Mouse (Mus musculus) adrenal gland, adult 18-20 months (tissue): ENCODE results near the gene Nprl2. TPM values are rescaled to one million over a fixed set of nuclear protein-coding genes. Genes with fewer than 3 reads are reported as not detected.

Experiments used
- DNase-seq, 2 experiments: peaks; one replicate each; pipeline ENCODE4 v3.0.0; 2021 to 2022; ENCODE audit warnings: low spot score in 2 of 2
- total RNA-seq, 2 experiments: library from RNA; stranded (reverse); gene quantifications; 1 replicate in 1 of 2; 2 replicates in 1 of 2; pipeline ENCODE4 v1.2.3; 2021

The Nprl2 gene
- total RNA-seq, 2 experiments from 2014 or later, result 25.8 to 30.9 TPM

DNA sequence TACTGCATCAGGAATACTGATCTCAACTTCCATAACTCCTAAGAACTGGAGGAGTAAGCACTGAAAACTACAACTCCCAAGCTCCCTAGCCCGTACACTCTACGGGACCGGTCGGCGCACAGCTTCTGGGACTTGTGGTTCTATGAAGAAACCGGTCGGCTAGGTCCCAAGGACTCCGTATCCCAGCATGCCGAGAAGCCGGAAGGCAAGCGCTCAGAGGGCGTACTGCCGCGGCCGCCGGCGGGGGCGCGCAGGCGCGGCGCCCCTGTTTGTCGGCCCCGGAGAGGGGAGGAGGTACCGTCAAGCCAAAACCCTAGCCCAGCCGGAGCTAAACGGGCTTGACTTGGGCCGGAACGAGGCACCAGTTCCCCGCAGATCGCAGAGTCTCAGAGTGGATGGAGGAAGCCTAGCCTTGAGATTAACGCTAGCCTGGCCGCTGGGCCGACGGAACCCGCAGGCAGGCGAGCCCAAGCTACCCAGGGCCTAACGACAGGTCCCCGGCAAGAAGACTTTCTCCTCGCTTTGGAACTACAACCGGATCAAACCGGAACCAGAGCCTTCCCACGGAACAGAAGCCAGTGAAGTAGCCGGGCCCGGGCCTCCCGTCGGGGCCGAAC, 8.1 kb upstream of the Nprl2 start, which contains the start of gene Tmem115:
Tmem115 (plus strand) TSS at position 155 of the 617 bp plus-strand sequence.
- DNase-seq, result peak; percentile 78 to 80

DNA sequence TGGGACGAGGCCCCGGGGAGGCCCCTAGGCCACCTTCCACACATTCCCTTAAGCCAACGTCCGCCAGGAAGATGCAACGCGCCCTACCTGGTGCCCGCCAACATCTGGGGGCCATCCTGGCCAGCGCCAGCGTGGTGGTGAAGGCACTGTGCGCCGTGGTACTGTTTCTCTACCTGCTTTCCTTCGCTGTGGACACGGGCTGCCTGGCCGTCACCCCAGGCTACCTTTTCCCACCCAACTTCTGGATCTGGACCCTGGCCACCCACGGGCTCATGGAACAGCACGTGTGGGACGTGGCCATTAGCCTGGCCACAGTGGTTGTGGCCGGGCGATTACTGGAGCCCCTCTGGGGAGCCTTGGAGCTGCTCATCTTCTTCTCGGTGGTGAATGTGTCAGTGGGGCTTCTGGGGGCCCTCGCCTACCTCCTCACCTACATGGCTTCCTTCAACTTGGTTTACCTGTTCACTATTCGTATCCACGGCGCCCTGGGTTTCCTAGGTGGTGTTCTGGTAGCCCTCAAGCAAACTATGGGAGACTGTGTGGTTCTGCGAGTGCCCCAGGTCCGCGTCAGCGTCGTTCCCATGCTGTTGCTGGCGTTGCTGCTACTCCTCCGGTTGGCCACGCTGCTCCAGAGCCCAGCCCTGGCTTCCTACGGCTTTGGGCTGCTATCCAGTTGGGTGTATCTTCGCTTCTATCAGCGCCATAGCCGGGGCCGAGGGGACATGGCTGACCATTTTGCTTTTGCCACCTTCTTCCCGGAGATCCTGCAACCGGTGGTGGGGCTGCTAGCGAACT, 7.4 kb upstream of the Nprl2 start:
- peak in 1 of 2 experiments; percentile 28 for DNase-seq

DNA sequence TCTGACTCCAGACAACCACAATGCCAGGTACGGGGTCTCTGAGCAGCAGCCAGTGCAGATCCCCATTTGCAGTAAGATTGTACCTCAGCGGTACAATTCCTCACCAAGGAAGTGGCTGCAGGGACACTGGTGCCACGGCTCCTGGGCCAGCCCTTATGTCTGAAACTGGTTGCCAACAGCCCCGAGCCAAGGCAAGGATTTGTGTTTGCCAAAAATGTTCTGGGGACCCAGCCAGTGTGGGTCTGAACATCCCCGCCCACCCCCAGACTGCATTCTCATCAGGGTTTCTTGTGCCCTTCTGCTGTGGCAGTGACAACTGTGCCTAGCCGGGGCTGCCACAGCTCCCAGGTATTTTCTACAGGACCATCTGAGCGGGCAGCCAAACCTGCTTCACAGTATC, 3.8 kb upstream of the Nprl2 start:
- no peak for DNase-seq

DNA sequence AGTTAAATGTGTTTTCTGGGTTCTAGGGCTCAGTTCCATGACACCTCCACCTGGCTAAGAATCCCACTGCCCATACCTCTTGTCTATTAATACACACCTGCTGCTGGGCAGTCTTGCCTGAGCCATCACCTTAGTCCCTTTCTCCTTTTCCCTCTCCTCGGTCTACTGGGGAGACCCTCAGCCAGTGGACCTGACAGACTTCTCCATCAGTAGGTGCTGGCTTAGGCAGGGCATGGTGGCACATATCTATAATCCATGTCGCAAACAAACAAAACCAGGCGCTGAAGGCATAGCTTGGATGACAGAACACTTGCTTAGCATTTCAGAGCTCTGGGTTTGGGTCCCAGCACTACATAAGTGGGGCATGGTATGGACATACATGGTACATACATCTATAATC, 3.3 kb upstream of the Nprl2 start:
- DNase-seq, result no peak

DNA sequence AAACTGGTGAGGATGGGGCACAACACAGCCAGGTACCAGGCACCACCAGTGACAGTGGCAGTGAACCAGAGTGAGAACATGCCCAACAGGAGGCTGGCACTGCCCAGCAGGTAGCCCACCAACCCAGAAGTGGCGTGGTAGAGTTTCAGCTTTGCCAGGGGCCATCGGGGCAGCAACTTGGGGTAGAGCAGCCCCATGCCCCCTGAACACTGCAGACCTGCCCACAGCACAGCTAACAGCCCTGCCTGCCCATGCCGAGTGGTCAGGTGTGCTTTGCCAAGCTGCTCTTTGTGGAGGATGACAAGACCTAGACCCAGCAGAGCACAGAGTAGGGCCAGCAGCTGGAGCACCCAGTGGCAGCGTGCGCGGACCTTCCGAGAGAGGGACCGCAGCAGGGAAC, 2.1 kb upstream of the Nprl2 start:
- DNase-seq, result no peak

DNA sequence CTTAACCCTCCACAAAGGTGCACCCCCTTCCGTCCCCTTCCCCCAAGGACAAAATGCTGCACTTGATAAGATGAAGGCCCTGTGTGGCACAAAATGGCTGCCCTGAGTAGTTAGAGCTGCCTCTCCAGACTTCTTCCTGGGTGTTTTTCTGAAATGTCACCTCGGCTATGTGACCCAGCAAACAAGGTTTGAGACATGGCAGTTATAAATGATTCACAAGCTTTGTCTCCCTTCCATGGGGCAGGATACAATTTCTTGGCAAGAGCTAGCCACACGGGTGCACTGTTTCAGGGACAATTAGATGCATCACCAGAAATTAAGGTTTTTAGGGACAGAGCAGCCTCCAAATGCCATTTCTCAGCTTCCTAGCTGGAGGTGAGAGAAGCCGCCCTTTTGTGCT, 1.6 kb upstream of the Nprl2 start:
- DNase-seq, result no peak

DNA sequence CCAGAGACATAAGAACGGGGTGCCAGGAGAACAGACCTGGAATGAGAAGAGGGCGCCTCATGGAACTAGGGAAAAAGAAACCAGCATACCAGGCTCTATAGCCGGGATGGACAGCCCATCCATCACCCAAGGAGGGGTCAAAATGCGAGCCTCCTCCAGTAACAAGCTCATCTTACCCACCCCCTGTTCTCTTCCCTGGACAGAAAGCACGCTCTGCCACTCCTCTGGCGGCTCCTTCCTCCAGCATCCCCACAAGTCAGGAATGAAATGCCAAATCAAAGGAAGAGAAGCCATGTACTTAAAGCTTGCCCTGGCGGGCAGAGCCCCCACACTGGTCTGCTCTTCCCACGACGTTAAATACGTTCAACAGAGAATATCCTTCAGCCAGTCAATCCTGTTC, 1.0 kb upstream of the Nprl2 start:
- DNase-seq, result no peak

DNA sequence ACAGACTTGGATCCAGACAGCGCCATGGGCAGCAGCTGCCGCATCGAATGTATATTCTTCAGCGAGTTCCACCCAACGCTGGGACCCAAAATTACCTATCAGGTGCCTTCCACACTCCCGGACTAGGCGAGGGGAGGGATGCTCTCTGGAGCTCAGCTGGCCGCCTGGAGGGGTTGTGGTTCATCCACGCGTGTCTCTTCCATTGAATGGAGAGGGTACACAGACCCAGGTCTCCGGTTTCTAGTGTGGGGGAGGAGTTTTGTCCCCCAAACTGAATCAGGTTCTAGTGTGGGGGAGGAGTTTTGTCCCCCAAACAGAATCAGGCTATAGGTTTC, 293 bp downstream of the Nprl2 start:
- DNase-seq, result no peak

DNA sequence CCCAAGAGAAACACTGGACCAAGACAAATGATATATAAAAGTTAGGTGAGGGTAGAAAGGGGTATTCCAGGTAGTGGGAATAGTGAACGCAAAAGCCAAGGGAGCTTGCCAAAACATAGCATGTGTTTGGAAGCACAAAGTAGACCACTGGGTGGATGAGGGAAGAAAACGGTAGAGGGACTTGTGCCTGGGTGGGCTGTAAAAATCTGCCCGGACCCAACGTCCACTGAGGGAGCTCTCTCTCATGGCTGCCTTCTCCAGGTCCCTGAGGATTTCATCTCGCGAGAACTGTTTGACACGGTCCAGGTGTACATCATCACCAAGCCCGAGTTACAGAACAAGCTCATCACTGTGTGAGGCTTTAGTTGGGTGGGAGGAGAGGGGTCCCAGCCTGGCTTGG, 695 bp downstream of the Nprl2 start:
- no peak for DNase-seq

DNA sequence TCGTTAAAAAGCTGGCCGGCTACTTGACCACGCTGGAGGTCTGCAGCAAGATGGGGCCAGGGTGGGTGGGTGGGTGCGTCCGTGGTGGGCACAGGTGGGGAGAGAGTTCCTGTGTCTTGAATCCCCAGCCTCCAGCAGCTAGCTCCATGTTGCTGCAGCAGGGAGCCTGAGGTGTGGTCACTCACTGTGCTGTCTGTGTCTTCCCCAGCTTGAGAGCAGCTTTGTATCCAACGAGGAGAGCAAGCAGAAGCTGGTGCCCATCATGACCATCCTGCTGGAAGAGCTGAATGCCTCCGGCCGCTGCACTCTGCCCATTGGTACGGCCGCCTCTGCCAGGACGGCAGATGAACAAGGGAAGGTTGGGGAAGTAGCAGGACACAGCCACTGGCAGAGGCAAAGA, 1.3 kb downstream of the Nprl2 start:
- no peak for DNase-seq

DNA sequence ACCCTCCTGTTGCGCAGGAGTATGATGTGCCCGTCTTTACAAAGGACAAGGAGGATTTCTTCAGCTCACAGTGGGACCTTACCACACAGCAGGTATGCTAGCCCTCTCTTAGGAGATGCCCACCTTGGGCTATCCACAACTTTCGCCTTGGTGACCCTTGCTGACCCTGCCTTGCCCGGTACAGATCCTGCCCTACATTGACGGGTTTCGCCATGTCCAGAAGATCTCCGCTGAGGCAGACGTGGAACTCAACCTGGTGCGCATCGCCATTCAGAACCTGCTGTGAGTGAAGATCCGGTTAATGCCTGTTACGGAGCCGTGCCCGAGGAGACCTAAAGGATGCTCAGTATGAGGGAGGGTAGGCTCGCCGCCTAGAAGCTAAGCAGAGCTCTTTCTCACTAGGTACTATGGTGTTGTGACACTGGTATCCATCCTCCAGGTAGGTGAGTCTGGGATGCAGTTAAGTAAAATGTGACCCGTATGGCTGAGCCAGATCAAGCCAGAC, 2.2 kb downstream of the Nprl2 start:
- DNase-seq, result no peak

DNA sequence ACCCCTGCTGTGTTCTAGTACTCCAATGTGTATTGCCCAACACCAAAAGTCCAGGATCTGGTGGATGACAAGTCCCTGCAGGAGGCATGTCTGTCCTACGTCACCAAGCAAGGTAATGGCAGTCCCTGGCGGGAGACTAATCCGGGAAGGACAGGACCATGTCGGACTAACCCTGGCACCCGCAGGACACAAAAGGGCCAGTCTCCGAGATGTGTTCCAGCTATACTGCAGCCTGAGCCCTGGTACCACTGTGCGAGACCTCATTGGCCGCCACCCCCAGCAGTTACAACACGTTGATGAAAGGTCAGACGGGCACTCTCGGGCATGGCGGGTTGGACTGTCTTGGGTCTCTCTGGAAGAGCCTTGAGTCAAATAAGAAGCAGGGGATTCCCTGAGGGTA, 2.7 kb downstream of the Nprl2 start:
- DNase-seq, result no peak

DNA sequence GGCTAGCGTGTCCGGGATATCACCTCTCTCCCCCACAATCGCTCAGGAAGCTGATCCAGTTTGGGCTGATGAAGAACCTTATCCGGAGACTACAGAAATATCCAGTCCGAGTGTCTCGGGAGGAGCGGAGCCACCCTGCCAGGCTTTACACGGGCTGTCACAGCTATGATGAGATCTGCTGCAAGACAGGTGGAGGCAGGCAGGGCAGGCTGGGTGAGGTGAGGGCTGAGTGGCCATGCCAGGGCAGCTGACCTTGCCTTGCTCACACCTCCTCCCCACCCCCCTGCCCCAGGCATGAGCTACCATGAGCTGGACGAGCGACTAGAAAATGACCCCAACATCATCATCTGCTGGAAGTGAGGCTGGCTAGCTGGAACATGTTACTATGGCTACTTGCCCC, 3.2 kb downstream of the Nprl2 start:
- DNase-seq, result no peak

DNA sequence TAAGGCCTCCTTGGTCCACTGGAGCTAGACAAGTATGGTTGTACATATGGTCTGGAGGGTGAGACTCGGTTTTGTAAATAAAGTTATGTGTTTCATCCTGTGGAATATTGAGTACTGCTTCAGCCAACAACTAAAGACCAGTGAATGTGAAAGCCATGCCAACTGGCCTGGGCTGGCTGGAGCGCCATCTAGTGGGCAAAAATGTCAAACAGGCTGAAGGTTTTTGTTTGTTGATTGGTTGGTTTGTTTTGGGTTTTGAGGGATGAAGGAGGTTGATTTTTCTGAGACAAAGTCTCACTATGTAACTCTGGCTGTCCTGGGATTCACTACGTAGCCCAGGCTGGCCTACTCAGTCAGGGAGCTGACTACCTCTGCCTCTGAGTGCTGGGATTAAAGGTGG, 3.6 kb downstream of the Nprl2 start:
- peak; percentile 77 to 79 for DNase-seq

DNA sequence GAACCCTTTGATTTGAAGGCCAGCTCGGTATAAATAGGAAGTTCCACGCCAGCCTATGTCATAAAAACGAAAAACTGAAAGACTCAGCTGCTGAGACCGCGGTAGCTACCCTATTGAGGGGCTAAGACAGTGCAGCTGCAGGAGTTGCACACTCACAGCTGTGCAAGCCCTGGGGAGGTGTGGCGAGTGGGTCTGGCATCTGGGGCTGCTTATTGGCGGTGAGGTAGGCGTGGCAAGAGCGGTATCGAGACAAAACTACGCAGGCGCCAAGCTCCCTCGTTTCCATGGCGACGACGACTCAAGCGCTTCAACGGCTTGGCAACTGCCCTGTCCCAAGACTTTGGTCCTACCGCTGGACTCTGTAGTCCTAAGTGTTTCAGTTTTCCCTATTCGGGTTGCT, 5.0 kb downstream of the Nprl2 start, which contains the start of gene Zmynd10:
Zmynd10 (plus strand) TSS at position 273 of the 400 bp plus-strand sequence.
- peak; percentile 78 to 84 for DNase-seq

DNA sequence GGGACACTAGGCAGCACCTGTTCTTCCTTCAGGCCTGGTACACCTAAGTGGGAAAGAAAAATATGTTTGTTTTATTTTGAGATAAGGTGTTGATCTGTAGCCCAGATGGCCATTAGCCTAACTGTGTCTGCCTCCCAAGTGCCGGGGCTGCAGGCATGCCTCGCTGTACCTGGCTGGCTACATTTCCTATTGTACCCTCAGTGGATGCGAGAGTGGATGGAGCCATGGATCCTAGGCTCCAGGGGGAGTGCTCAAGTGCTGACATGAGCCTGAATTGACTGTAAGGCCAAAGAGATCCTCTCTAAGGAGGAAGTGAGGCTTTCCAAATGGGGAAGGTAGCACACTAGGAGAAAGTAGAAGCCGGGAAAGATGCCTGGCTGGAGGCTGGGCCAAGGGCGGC, 5.9 kb downstream of the Nprl2 start:
- no peak for DNase-seq

DNA sequence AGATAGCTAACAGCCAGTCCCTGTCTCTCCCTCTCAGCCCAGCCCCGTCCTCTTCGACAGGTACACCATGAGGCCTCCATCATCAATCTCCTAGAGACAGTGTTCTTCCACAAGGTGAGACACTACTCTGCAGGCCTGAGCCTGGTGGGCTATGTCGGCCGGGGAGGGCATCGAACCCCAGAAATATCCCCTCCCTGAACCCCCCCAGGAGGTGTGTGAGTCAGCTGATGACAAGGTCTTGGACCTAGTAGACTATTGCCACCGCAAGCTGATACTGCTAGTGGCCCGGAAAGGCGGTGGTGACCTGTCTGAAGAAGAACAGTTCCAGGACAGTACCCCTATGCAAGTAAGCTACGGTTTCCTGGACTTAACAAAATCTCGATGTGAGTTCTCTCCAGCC, 6.8 kb downstream of the Nprl2 start:
- no peak for DNase-seq

DNA sequence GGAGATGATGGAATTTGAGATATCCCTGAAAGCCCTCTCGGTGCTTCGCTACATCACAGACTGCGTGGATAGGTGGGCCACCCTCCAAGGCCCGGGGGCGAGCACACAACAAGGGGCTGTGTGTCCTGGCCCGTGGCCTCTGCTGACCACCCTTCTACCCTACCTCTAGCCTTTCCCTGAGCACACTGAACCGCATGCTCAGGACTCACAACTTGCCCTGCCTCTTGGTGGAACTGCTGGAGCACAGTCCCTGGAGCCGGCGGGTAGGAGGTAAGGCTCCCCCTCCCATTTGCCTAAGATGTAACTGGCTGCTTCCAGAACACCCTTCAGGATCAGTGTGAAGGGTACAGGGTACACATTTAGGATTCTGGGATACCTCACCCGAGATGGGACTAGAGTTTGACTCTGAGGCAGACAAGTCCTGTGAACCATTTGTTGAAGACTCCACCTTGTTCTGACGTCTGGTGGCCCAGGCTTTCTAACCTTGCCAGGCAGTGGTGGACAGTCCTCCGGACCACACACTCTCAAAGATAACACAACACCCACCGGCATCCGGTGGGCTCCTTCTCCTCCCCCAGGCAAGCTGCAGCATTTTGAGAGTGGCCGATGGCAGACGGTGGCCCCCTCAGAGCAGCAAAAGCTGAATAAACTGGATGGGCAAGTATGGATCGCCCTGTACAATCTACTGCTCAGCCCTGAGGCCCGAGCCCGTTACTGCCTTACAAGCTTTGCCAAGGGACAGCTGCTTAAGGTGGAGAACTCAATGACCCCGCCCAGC, 7.5 kb downstream of the Nprl2 start:
- DNase-seq, result no peak

DNA sequence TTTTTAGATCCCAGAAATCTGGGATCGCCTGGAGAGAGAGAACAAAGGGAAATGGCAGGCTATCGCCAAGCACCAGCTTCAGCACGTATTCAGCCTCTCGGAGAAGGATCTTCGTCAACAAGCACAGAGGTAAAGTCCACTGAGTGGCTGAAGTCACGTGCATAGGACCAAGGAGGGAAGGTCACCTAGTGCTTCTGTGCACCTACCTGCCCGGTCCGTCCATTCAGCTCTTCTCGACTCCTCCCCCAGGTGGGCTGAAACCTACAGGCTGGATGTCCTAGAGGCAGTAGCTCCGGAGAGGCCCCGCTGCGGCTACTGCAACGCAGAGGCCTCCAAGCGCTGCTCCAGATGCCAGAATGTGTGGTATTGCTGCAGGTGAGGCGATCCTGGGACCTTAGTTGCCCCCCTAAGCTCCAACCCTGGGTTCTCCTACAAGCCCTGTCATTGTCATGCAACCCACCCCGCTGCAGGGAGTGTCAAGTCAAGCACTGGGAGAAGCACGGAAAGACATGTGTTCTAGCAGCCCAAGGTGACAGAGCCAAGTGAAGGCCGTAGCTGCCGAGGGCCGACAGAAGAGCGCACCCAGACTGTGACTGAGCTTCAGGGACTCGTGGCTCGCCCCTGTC, 8.6 kb downstream of the Nprl2 start:
- no peak for DNase-seq

DNA sequence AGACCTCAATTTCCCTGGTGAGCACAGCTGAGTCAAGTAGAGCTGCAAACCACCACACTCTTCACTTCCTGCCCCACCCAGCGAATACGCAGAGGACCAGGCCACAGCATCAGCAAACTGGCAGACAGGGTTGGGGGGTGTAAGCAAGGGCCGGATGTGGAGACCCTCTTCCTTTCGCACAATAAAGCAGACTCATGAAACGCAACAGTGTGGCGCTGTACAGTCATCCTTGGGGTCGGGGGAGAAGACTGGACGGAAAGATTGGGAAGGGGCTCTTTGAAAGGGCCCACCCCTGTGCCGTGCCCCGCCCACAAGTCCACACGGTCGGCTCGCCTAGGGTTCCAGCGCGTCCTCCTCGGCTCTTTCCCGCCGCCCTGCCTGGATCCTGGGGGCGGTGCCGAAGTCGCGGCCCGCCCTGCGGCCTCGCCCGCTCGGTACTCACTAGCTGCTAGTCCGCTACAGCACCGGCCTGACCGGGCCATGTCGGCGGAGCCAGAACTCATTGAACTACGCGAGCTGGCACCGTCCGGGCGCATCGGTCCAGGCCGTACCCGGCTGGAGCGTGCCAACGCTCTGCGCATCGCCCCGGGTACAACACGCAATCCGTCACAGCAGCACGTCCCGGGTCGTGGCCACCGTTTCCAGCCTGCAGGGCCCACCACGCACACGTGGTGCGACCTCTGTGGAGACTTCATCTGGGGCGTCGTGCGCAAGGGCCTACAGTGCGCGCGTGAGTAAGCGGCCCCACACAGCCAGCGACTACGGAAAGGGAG, 9.3 kb downstream of the Nprl2 start, which contains the start of gene Rassf1:
Rassf1 (plus strand) TSS at position 439 of the 773 bp plus-strand sequence.
- peak; percentile 64 to 72 for DNase-seq
